Mouse (Mus musculus): Measurements from ENCODE around the gene Dnph1.
A peak's percentile ranks its signal among the peaks of the same experiment; 100 is the strongest.

Dnph1 gene

GRCm38 (mm10) chr17:46503847-46504638 is 7.5 kb downstream of the Dnph1 start:
- DNase-seq: no peak

- no peak for DNase-seq
These were observed 9.1 kb downstream of the Dnph1 start for GRCm38 (mm10) chr17:46505617-46506016.

GRCm38 (mm10) chr17:46511059-46511710 is 14.7 kb downstream of the Dnph1 start:
- DNase-seq: no peak

GRCm38 (mm10) chr17:46513329-46513728 is 16.8 kb downstream of the Dnph1 start:
- DNase-seq: no peak

GRCm38 (mm10) chr17:46519971-46520370 is 23.5 kb downstream of the Dnph1 start:
- DNase-seq: no peak

- DNase-seq: no peak
These were observed 24.0 kb downstream of the Dnph1 start for GRCm38 (mm10) chr17:46520385-46520979.

- no peak for DNase-seq
These were observed 24.7 kb downstream of the Dnph1 start for GRCm38 (mm10) chr17:46521174-46521573.

- no peak for DNase-seq
These were observed 25.6 kb downstream of the Dnph1 start for GRCm38 (mm10) chr17:46521963-46522668.

- DNase-seq: no peak
These were observed 28.6 kb downstream of the Dnph1 start for GRCm38 (mm10) chr17:46525065-46525464.

- peak; percentile 78 to 83 for DNase-seq
These were observed 29.2 kb downstream of the Dnph1 start for GRCm38 (mm10) chr17:46525579-46526307.

- DNase-seq: no peak
These were observed 47.1 kb downstream of the Dnph1 start for GRCm38 (mm10) chr17:46543661-46544060.

- DNase-seq: peak; percentile 92 to 95
These were observed 49.5 kb downstream of the Dnph1 start, which contains the start of gene Cul9 for GRCm38 (mm10) chr17:46545813-46546564. Cul9 (minus strand) TSS chr17:46546388.

GRCm38 (mm10) chr17:46546591-46546990 is 50.1 kb downstream of the Dnph1 start:
- no peak for DNase-seq

GRCm38 (mm10) chr17:46546995-46547394 is 50.5 kb downstream of the Dnph1 start:
- no peak for DNase-seq

- no peak for DNase-seq
These were observed 51.4 kb downstream of the Dnph1 start for GRCm38 (mm10) chr17:46547923-46548322.

- DNase-seq: no peak
These were observed 52.2 kb downstream of the Dnph1 start for GRCm38 (mm10) chr17:46548741-46549140.

GRCm38 (mm10) chr17:46549193-46549592 is 52.7 kb downstream of the Dnph1 start:
- peak; percentile 48 to 58 for DNase-seq
